Mouse (Mus musculus) liver, embryonic 15.5 days (tissue): ENCODE results near the gene Trappc10. TPM values are rescaled to one million over a fixed set of nuclear protein-coding genes. Genes with fewer than 3 reads are reported as not detected.
A peak's percentile ranks its signal among the peaks of the same experiment; 100 is the strongest.

Experiments used
- ATAC-seq: fragments of 200-750 bp; cut with Nextera tagmentation; 2 replicates; pipeline ENCODE4 v1.8.0; 2017; ENCODE audit warnings: moderate number of reproducible peaks, mild to moderate bottlenecking, moderate library complexity; ENCODE audit not compliant: insufficient read depth
- H3K27ac ChIP-seq: fragments of 300-500 bp; sonication (generic); replicated peaks from 2 replicates; pipeline ENCODE4 v1.5.1; 2015; ENCODE audit warnings: mild to moderate bottlenecking, inconsistent platforms
- H3K27me3 ChIP-seq: fragments of 300-500 bp; sonication (generic); 2 replicates; pipeline ENCODE4 v1.6.1; 2015; ENCODE audit warnings: mild to moderate bottlenecking, inconsistent platforms
- H3K36me3 ChIP-seq: fragments of 300-500 bp; sonication (generic); replicated peaks from 2 replicates; pipeline ENCODE4 v1.6.1; 2015; ENCODE audit warnings: moderate library complexity, mild to moderate bottlenecking, inconsistent platforms
- H3K4me1 ChIP-seq: fragments of 300-500 bp; sonication (generic); replicated peaks from 2 replicates; pipeline ENCODE4 v1.6.1; 2015; ENCODE audit warnings: inconsistent platforms
- H3K4me2 ChIP-seq: fragments of 300-500 bp; sonication (generic); 2 replicates; pipeline ENCODE4 v1.6.1; 2015; ENCODE audit warnings: moderate library complexity, mild to moderate bottlenecking, inconsistent platforms
- H3K4me3 ChIP-seq: fragments of 300-500 bp; sonication (generic); replicated peaks from 2 replicates; pipeline ENCODE4 v1.5.1; 2015; ENCODE audit warnings: mild to moderate bottlenecking, inconsistent platforms
- H3K9ac ChIP-seq: fragments of 300-500 bp; sonication (generic); 2 replicates; pipeline ENCODE4 v1.6.1; 2015; ENCODE audit warnings: moderate library complexity, mild to moderate bottlenecking, inconsistent platforms
- H3K9me3 ChIP-seq: fragments of 300-500 bp; sonication (generic); replicated peaks from 2 replicates; pipeline ENCODE4 v1.6.1; 2016; ENCODE audit warnings: inconsistent platforms
- WGBS: fragments of 180-500 bp; shearing (Covaris S2); methylation state at CpG from one replicate; pipeline ENCODE4 v1.1.7; 2015; ENCODE audit warnings: mixed read lengths; ENCODE audit not compliant: insufficient replicate concordance; 5-methylcytosine and 5-hydroxymethylcytosine counted together
- polyA plus RNA-seq: library from polyadenylated mRNA; unstranded; fragments of >200 nt; fragmentation: Nextera tagmentation; extraction: Ambion mirVana; gene quantifications from 2 replicates; pipeline ENCODE4 v1.2.1, GENCODE M21; 2015

Trappc10 gene
- polyA plus RNA-seq, 1 experiment from 2014 or later: 15.9 TPM

GRCm38 (mm10) chr10:78140251-78140600, 104.2 kb downstream of the Trappc10 start:
- no peak overlapping the region for H3K4me3 ChIP-seq
- 69% methylated on average over 1 of the region's 1 CpGs for WGBS
- H3K27me3 ChIP-seq: no peaks in the 10 kb centered on the region
- no peak for ATAC-seq
- no peak overlapping the region for H3K27ac ChIP-seq
- H3K36me3 ChIP-seq: no peaks in the 10 kb centered on the region
- H3K4me1 ChIP-seq: peaks cover 21% of the 10 kb centered on the region
- no peak overlapping the region for H3K4me2 ChIP-seq
- no peaks in the 10 kb centered on the region for H3K9me3 ChIP-seq
- no peak overlapping the region for H3K9ac ChIP-seq

- Histone ChIP-seq H3K27ac (no peak overlapping the region), H3K9me3 (no peaks in the 10 kb centered on the region), H3K4me3 (no peak overlapping the region), H3K36me3 (no peaks in the 10 kb centered on the region), H3K4me2 (no peak overlapping the region), H3K9ac (no peak overlapping the region), H3K27me3 (no peaks in the 10 kb centered on the region), H3K4me1 (peaks cover 26% of the 10 kb centered on the region)
- WGBS: 58% methylated on average over 11 of the region's 11 CpGs
- no peak for ATAC-seq
These were observed 104.7 kb downstream of the Trappc10 start for GRCm38 (mm10) chr10:78139572-78140250.

DNA sequence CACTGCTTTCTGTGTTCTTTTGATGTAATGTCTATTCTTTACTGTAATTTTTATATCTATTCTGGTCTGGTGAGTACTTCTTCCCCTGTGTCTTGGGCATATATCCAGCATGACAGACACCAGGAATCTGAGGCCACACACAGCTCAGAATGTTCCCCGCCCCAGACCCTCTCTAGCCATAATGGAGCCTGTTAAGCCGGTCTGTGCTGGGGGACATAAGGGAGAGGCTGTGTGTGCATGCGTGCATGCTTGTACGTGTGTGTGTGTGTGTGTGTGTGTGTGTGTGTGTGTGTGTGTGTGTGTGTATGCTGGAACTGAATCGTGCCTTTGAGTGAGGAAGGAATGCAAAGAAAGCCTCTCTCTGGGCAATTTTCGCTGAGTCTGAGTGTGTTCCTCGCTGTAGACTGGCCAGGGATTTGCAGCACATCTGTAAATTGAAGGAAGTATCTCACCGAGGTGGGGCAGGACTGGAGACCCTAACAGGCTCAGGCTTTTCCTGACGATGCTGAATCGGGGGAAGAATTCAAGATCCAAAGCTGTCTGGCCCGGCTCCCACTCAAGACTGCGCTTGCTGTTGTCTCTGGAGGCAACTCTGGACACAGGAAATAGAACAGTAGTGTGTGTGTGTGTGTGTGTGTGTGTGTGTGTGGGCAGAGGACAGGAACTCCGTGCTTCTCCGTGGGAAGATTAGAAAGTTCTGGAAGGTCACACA, 105.5 kb downstream of the Trappc10 start:
- no peak overlapping the region for H3K4me2 ChIP-seq

GRCm38 (mm10) chr10:78137191-78137590, 107.2 kb downstream of the Trappc10 start:
- H3K4me3 ChIP-seq: no peak overlapping the region
- no peaks in the 10 kb centered on the region for H3K36me3 ChIP-seq
- WGBS: 61% methylated on average over 3 of the region's 3 CpGs
- no peak overlapping the region for H3K27ac ChIP-seq
- no peak for ATAC-seq
- peaks cover 26% of the 10 kb centered on the region for H3K4me1 ChIP-seq
- no peaks in the 10 kb centered on the region for H3K9me3 ChIP-seq
- H3K27me3 ChIP-seq: no peaks in the 10 kb centered on the region
- H3K9ac ChIP-seq: no peak overlapping the region
- H3K4me2 ChIP-seq: no peak overlapping the region

More for the DNA sequence above, 105.5 kb downstream of the Trappc10 start:
- Histone ChIP-seq H3K27me3 (no peaks in the 10 kb centered on the region), H3K9me3 (no peaks in the 10 kb centered on the region), H3K4me3 (no peak overlapping the region), H3K9ac (no peak overlapping the region), H3K4me1 (peaks cover 28% of the 10 kb centered on the region), H3K27ac (peak overlapping the region; percentile 38), H3K36me3 (no peaks in the 10 kb centered on the region)
- ATAC-seq: no peak
- WGBS: 45% methylated on average over 14 of the region's 14 CpGs

Other genes with a start within 250 kb of the Trappc10 start
- gene Pfkl, start 234.6 kb downstream of the Trappc10 start, polyA plus RNA-seq: 80.6 and 85.9 TPM in 2 replicates
- gene Dnmt3l, start 202.7 kb downstream of the Trappc10 start, polyA plus RNA-seq: not detected in 2 replicates
- gene Aire, start 201.0 kb downstream of the Trappc10 start, polyA plus RNA-seq: not detected in 2 replicates
- 2.2 TPM in 2 replicates for gene Icosl, start 175.3 kb downstream of the Trappc10 start, polyA plus RNA-seq
- gene D10Jhu81e, start 74.9 kb downstream of the Trappc10 start, polyA plus RNA-seq: 18.4 and 19.3 TPM in 2 replicates
- gene Pwp2, start 59.5 kb downstream of the Trappc10 start, polyA plus RNA-seq: 10.5 and 11.4 TPM in 2 replicates
- gene Agpat3, start 107.8 kb upstream of the Trappc10 start, polyA plus RNA-seq: 33.1 and 46.0 TPM in 2 replicates
- gene Rrp1, start 168.4 kb upstream of the Trappc10 start, polyA plus RNA-seq: 110 and 119 TPM in 2 replicates
- gene Cstb, start 181.0 kb upstream of the Trappc10 start, polyA plus RNA-seq: 85.5 and 95.3 TPM in 2 replicates
- gene Pdxk, start 220.3 kb upstream of the Trappc10 start, polyA plus RNA-seq: 5.9 and 6.0 TPM in 2 replicates